Mouse (Mus musculus): ENCODE results near the gene Alk. TPM values are rescaled to one million over a fixed set of nuclear protein-coding genes. Genes with fewer than 3 reads are reported as not detected.

Gene Alk
- polyA plus RNA-seq, 1 experiment from 2014 or later, result 0.07 TPM

GRCm38 (mm10) chr17:72557029-72557735, 47.2 kb downstream of the Alk start:
- DNase-seq (no peak), ATAC-seq (no peak)
- H3K9me3 ChIP-seq (ENCODE audit: low read length), result no peaks in the 10 kb centered on the region
- H3K9ac ChIP-seq (replicated peaks), result no peak overlapping the region
- 77% methylated on average over 6 of the region's 6 CpGs for WGBS (ENCODE audit: insufficient replicate concordance)
- no peaks in the 10 kb centered on the region for H3K4me1 ChIP-seq (ENCODE audit: insufficient read depth)
- TF ChIP-seq CTCF (IDR thresholded peaks at IDR 0.05; ENCODE audit: low read depth), result no peak
- no peak for TF ChIP-seq EP300 (IDR thresholded peaks at IDR 0.05; ENCODE audit: low read depth)
- no peaks in the 10 kb centered on the region for H3K27me3 ChIP-seq (ENCODE audit: insufficient read depth, low read length)
- H3K4me3 ChIP-seq (ENCODE audit: low read depth, low read length), result no peak overlapping the region
- H3K4me2 ChIP-seq (ENCODE audit: low read depth, low read length), result no peak overlapping the region
- H3K27ac ChIP-seq (ENCODE audit: low read depth), result no peak overlapping the region
- H3K36me3 ChIP-seq (replicated peaks; ENCODE audit: insufficient read depth, low read length), result no peaks in the 10 kb centered on the region

GRCm38 (mm10) chr17:72546274-72546673, 58.2 kb downstream of the Alk start:
- Histone ChIP-seq H3K36me3 (replicated peaks; ENCODE audit: insufficient read depth, low read length) (no peaks in the 10 kb centered on the region), H3K4me1 (ENCODE audit: insufficient read depth) (no peaks in the 10 kb centered on the region), H3K9ac (replicated peaks) (no peak overlapping the region), H3K27ac (ENCODE audit: low read depth) (no peak overlapping the region), H3K4me2 (ENCODE audit: low read depth, low read length) (no peak overlapping the region), H3K9me3 (ENCODE audit: low read length) (no peaks in the 10 kb centered on the region), H3K4me3 (ENCODE audit: low read depth, low read length) (no peak overlapping the region), H3K27me3 (ENCODE audit: insufficient read depth, low read length) (no peaks in the 10 kb centered on the region)
- DNase-seq, result no peak
- no peak for ATAC-seq
- no peak for TF ChIP-seq EP300 (IDR thresholded peaks at IDR 0.05; ENCODE audit: low read depth)
- TF ChIP-seq CTCF (IDR thresholded peaks at IDR 0.05; ENCODE audit: low read depth), result no peak
- 69% methylated on average over 4 of the region's 4 CpGs for WGBS (ENCODE audit: insufficient replicate concordance)

- H3K27me3 ChIP-seq (ENCODE audit: insufficient read depth, low read length), result no peaks in the 10 kb centered on the region
- no peaks in the 10 kb centered on the region for H3K36me3 ChIP-seq (replicated peaks; ENCODE audit: insufficient read depth, low read length)
- H3K4me1 ChIP-seq (ENCODE audit: insufficient read depth), result no peaks in the 10 kb centered on the region
- H3K27ac ChIP-seq (ENCODE audit: low read depth), result no peak overlapping the region
- H3K4me2 ChIP-seq (ENCODE audit: low read depth, low read length), result no peak overlapping the region
- DNase-seq (no peak), ATAC-seq (no peak)
- no peaks in the 10 kb centered on the region for H3K9me3 ChIP-seq (ENCODE audit: low read length)
- no peak overlapping the region for H3K9ac ChIP-seq (replicated peaks)
- no peak for TF ChIP-seq EP300 (IDR thresholded peaks at IDR 0.05; ENCODE audit: low read depth)
- TF ChIP-seq CTCF (IDR thresholded peaks at IDR 0.05; ENCODE audit: low read depth), result no peak
- 83% methylated on average over 6 of the region's 6 CpGs for WGBS (ENCODE audit: insufficient replicate concordance)
- no peak overlapping the region for H3K4me3 ChIP-seq (ENCODE audit: low read depth, low read length)
Observed at GRCm38 (mm10) chr17:72535304-72535703, 69.1 kb downstream of the Alk start.

- no peaks in the 10 kb centered on the region for H3K27me3 ChIP-seq (ENCODE audit: insufficient read depth, low read length)
- no peak overlapping the region for H3K27ac ChIP-seq (ENCODE audit: low read depth)
- H3K4me2 ChIP-seq (ENCODE audit: low read depth, low read length), result no peak overlapping the region
- H3K4me1 ChIP-seq (ENCODE audit: insufficient read depth), result no peaks in the 10 kb centered on the region
- no peaks in the 10 kb centered on the region for H3K9me3 ChIP-seq (ENCODE audit: low read length)
- DNase-seq (no peak), ATAC-seq (no peak)
- TF ChIP-seq EP300 (IDR thresholded peaks at IDR 0.05; ENCODE audit: low read depth) (no peak), CTCF (IDR thresholded peaks at IDR 0.05; ENCODE audit: low read depth) (no peak)
- H3K4me3 ChIP-seq (ENCODE audit: low read depth, low read length), result no peak overlapping the region
- WGBS (ENCODE audit: insufficient replicate concordance), result 68% methylated on average over 6 of the region's 6 CpGs
- no peak overlapping the region for H3K9ac ChIP-seq (replicated peaks)
- no peaks in the 10 kb centered on the region for H3K36me3 ChIP-seq (replicated peaks; ENCODE audit: insufficient read depth, low read length)
Observed at GRCm38 (mm10) chr17:72532266-72532665, 72.2 kb downstream of the Alk start.

GRCm38 (mm10) chr17:72528481-72528880, 75.9 kb downstream of the Alk start:
- Histone ChIP-seq H3K4me2 (ENCODE audit: low read depth, low read length) (no peak overlapping the region), H3K9me3 (ENCODE audit: low read length) (no peaks in the 10 kb centered on the region), H3K36me3 (replicated peaks; ENCODE audit: insufficient read depth, low read length) (no peaks in the 10 kb centered on the region), H3K4me3 (ENCODE audit: low read depth, low read length) (no peak overlapping the region), H3K27me3 (ENCODE audit: insufficient read depth, low read length) (no peaks in the 10 kb centered on the region), H3K4me1 (ENCODE audit: insufficient read depth) (no peaks in the 10 kb centered on the region), H3K27ac (ENCODE audit: low read depth) (no peak overlapping the region), H3K9ac (replicated peaks) (no peak overlapping the region)
- 80% methylated on average over 8 of the region's 8 CpGs for WGBS (ENCODE audit: insufficient replicate concordance)
- ATAC-seq, result no peak
- TF ChIP-seq EP300 (IDR thresholded peaks at IDR 0.05; ENCODE audit: low read depth), result no peak
- no peak for TF ChIP-seq CTCF (IDR thresholded peaks at IDR 0.05; ENCODE audit: low read depth)
- no peak for DNase-seq

GRCm38 (mm10) chr17:72527481-72527880, 76.9 kb downstream of the Alk start:
- DNase-seq, result no peak
- 64% methylated on average over 5 of the region's 5 CpGs for WGBS (ENCODE audit: insufficient replicate concordance)
- ATAC-seq, result no peak

More at GRCm38 (mm10) chr17:72527481-72527880, 76.9 kb downstream of the Alk start:
- no peak overlapping the region for H3K4me2 ChIP-seq (ENCODE audit: low read depth, low read length)
- H3K27ac ChIP-seq (ENCODE audit: low read depth), result no peak overlapping the region
- H3K9me3 ChIP-seq (ENCODE audit: low read length), result no peaks in the 10 kb centered on the region
- no peaks in the 10 kb centered on the region for H3K4me1 ChIP-seq (ENCODE audit: insufficient read depth)
- no peaks in the 10 kb centered on the region for H3K36me3 ChIP-seq (replicated peaks; ENCODE audit: insufficient read depth, low read length)
- no peak overlapping the region for H3K9ac ChIP-seq (replicated peaks)
- no peak for TF ChIP-seq EP300 (IDR thresholded peaks at IDR 0.05; ENCODE audit: low read depth)
- no peak for TF ChIP-seq CTCF (IDR thresholded peaks at IDR 0.05; ENCODE audit: low read depth)
- no peaks in the 10 kb centered on the region for H3K27me3 ChIP-seq (ENCODE audit: insufficient read depth, low read length)
- no peak overlapping the region for H3K4me3 ChIP-seq (ENCODE audit: low read depth, low read length)

Data from liver, postnatal 0 days (tissue).